ENCODE assay signal across 17 mouse cellular contexts in the genomic region with DNA sequence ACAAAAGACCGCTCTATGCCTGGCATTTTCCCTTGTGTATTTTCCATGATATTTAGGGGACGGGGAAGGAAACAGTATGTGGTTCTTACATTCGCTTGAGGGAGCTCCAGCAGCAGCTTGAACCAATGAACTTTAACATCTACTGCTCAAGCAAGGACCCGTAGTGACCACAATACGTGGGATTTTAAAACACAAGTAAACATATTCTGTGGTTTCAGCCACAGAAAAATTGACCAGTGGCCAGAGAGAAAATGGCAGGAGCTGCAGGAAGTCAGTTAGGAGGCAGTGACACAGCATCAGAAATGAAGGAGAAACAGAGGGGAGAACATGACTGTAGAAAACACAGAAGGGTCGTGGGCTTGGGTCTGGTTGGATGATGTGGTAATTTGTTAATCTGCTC.
"Had no signal": no experiment of that assay in that cellular context is flagged by ENCODE, and none has a peak within 500 bp of the region (broad histone marks: within the 10 kb centered on the region; RNA-seq: fewer than 3 reads in every experiment).

No protein-coding gene starts in this region.

- H3K9me3 ChIP-seq: liver, embryonic 13.5 days; midbrain, embryonic 12.5 days; midbrain, embryonic 15.5 days; neural tube, embryonic 12.5 days; neural tube, embryonic 15.5 days had no signal

- ATAC-seq: intestine, embryonic 16.5 days; midbrain, embryonic 15.5 days had no signal

- H3K4me2 ChIP-seq: liver, embryonic 13.5 days; midbrain, embryonic 12.5 days; midbrain, embryonic 15.5 days; neural tube, embryonic 12.5 days; neural tube, embryonic 15.5 days had no signal

- H3K9ac ChIP-seq: liver, embryonic 13.5 days; midbrain, embryonic 12.5 days; midbrain, embryonic 15.5 days; neural tube, embryonic 12.5 days; neural tube, embryonic 15.5 days had no signal

- H3K27me3 ChIP-seq: liver, embryonic 13.5 days; midbrain, embryonic 12.5 days; midbrain, embryonic 15.5 days; neural tube, embryonic 12.5 days; neural tube, embryonic 15.5 days had no signal

- H3K36me3 ChIP-seq: liver, embryonic 13.5 days; midbrain, embryonic 12.5 days; midbrain, embryonic 15.5 days; neural tube, embryonic 12.5 days; neural tube, embryonic 15.5 days had no signal

- DNase-seq: kidney, adult 18-20 months; kidney, adult 9 months; kidney, postnatal 14 days; kidney, postnatal 4 days; liver, embryonic 13.5 days; lung, adult 2 months; lung, postnatal 14 days; lung, postnatal 4 days; right cerebral cortex, adult 18-20 months; right cerebral cortex, postnatal 14 days; right cerebral cortex, postnatal 4 days had no signal

- H3K4me1 ChIP-seq: liver, embryonic 13.5 days; midbrain, embryonic 12.5 days; midbrain, embryonic 15.5 days; neural tube, embryonic 12.5 days; neural tube, embryonic 15.5 days had no signal

- H3K27ac ChIP-seq: liver, embryonic 13.5 days; midbrain, embryonic 12.5 days; midbrain, embryonic 15.5 days; neural tube, embryonic 12.5 days; neural tube, embryonic 15.5 days; stomach, postnatal 0 days had no signal

- H3K4me3 ChIP-seq: liver, embryonic 13.5 days; midbrain, embryonic 12.5 days; midbrain, embryonic 15.5 days; neural tube, embryonic 12.5 days; neural tube, embryonic 15.5 days had no signal
